Mouse (Mus musculus): ENCODE data around the gene Gja5.
"Not testable (repeated sequence)": the region's sequence is repeated elsewhere in the genome, so short reads cannot be mapped to it uniquely, and the experiment has no call there.

GRCm38 (mm10) chr3:97071916-97072315, 167.4 kb downstream of the Gja5 start:
- TF ChIP-seq CTCF (IDR thresholded peaks at IDR 0.05; ENCODE audit: borderline replicate concordance, control insufficient read depth, extremely low read depth, insufficient read depth, low read length, poor library complexity); POLR2A (IDR thresholded peaks at IDR 0.05; ENCODE audit: control insufficient read depth, extremely low read depth, insufficient read depth, low read length, poor library complexity): not testable (repeated sequence)
